Mouse (Mus musculus): ENCODE measurements around the gene Nabp1. TPM values are rescaled to one million over a fixed set of nuclear protein-coding genes. Genes with fewer than 3 reads are reported as not detected.
A peak's percentile ranks its signal among the peaks of the same experiment; 100 is the strongest.

Gene Nabp1
- polyA plus RNA-seq, 1 experiment from 2014 or later = 29.1 TPM

DNA sequence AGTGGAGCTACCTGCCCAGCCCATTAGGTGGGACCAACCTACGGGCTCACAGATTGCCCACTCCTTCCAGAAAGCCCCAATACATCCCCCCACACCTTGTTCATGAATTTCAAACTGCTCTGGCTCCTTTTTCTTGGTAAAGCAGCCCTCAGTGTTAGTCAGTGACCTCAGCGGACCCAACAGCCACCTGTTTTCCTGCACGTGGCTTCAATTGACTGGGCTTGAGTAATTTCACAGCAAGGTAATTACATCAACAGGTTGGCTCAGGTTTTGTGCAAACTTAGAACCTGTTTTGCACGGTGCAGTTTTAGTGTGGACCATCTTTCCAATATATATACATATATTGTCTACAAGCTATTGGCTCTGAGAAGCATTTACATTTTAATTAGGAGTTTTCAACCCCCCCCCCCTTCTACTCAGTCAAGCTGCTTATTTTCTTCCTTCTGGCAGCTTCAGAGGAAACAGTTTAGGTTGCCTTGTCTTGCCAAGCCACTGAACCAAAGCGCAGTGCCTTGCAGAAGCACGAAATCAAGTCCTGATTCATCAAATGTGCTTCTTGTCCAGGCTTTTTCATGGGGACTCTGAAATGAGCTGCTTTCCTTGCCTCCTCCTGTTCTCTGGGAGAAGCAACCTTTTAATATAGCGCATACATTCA is 35.0 kb upstream of the Nabp1 start:
- ATAC-seq (replicated peaks; ENCODE audit: extremely low read depth, insufficient read depth, low FRiP score) = no peak
- 93% methylated on average over 7 of the region's 7 CpGs for WGBS
- Histone ChIP-seq H3K9me3 (replicated peaks; ENCODE audit: control insufficient read depth, low read length) (no peaks in the 10 kb centered on the region), H3K4me2 (ENCODE audit: low read depth, low read length) (no peak overlapping the region), H3K27me3 (ENCODE audit: control insufficient read depth, insufficient read depth, low read length) (no peaks in the 10 kb centered on the region), H3K4me3 (ENCODE audit: low read length) (no peak overlapping the region), H3K4me1 (ENCODE audit: control insufficient read depth, insufficient read depth, low read length) (peaks cover 26% of the 10 kb centered on the region), H3K27ac (ENCODE audit: low read length) (no peak overlapping the region), H3K36me3 (ENCODE audit: control insufficient read depth, insufficient read depth) (no peaks in the 10 kb centered on the region), H3K9ac (ENCODE audit: low read length) (no peak overlapping the region)

- no peak for ATAC-seq (replicated peaks; ENCODE audit: extremely low read depth, insufficient read depth, low FRiP score)
- H3K4me1 ChIP-seq (ENCODE audit: control insufficient read depth, insufficient read depth, low read length) = peaks cover 31% of the 10 kb centered on the region
Observed at GRCm38 (mm10) chr1:51512326-51512725, 34.1 kb upstream of the Nabp1 start.

GRCm38 (mm10) chr1:51509776-51510175 is 31.6 kb upstream of the Nabp1 start:
- Histone ChIP-seq H3K4me2 (ENCODE audit: low read depth, low read length) (no peak overlapping the region), H3K4me1 (ENCODE audit: control insufficient read depth, insufficient read depth, low read length) (peaks cover 23% of the 10 kb centered on the region), H3K27ac (ENCODE audit: low read length) (peak overlapping the region; percentile 75), H3K36me3 (ENCODE audit: control insufficient read depth, insufficient read depth) (no peaks in the 10 kb centered on the region), H3K9ac (ENCODE audit: low read length) (no peak overlapping the region), H3K27me3 (ENCODE audit: control insufficient read depth, insufficient read depth, low read length) (no peaks in the 10 kb centered on the region), H3K9me3 (replicated peaks; ENCODE audit: control insufficient read depth, low read length) (no peaks in the 10 kb centered on the region), H3K4me3 (ENCODE audit: low read length) (no peak overlapping the region)
- ATAC-seq (replicated peaks; ENCODE audit: extremely low read depth, insufficient read depth, low FRiP score) = no peak
- 66% methylated on average over 8 of the region's 8 CpGs for WGBS

More at GRCm38 (mm10) chr1:51512326-51512725, 34.1 kb upstream of the Nabp1 start:
- Histone ChIP-seq H3K27ac (ENCODE audit: low read length) (no peak overlapping the region), H3K9me3 (replicated peaks; ENCODE audit: control insufficient read depth, low read length) (no peaks in the 10 kb centered on the region), H3K4me3 (ENCODE audit: low read length) (no peak overlapping the region), H3K4me2 (ENCODE audit: low read depth, low read length) (no peak overlapping the region), H3K36me3 (ENCODE audit: control insufficient read depth, insufficient read depth) (no peaks in the 10 kb centered on the region), H3K9ac (ENCODE audit: low read length) (no peak overlapping the region), H3K27me3 (ENCODE audit: control insufficient read depth, insufficient read depth, low read length) (no peaks in the 10 kb centered on the region)
- 84% methylated on average over 2 of the region's 2 CpGs for WGBS

GRCm38 (mm10) chr1:51509083-51509482 is 30.9 kb upstream of the Nabp1 start:
- Histone ChIP-seq H3K27me3 (ENCODE audit: control insufficient read depth, insufficient read depth, low read length) (no peaks in the 10 kb centered on the region), H3K36me3 (ENCODE audit: control insufficient read depth, insufficient read depth) (no peaks in the 10 kb centered on the region), H3K4me1 (ENCODE audit: control insufficient read depth, insufficient read depth, low read length) (peaks cover 16% of the 10 kb centered on the region), H3K27ac (ENCODE audit: low read length) (peak overlapping the region; percentile 75), H3K4me3 (ENCODE audit: low read length) (no peak overlapping the region), H3K9me3 (replicated peaks; ENCODE audit: control insufficient read depth, low read length) (no peaks in the 10 kb centered on the region), H3K9ac (ENCODE audit: low read length) (no peak overlapping the region), H3K4me2 (ENCODE audit: low read depth, low read length) (peak overlapping the region; percentile 31; the same call in 1 of the 2 replicates)
- WGBS = 8% methylated on average over 7 of the region's 7 CpGs
- peak; percentile 81 for ATAC-seq (replicated peaks; ENCODE audit: extremely low read depth, insufficient read depth, low FRiP score)

- WGBS = 40% methylated on average over 3 of the region's 3 CpGs
- no peak overlapping the region for H3K4me2 ChIP-seq (ENCODE audit: low read depth, low read length)
- H3K27me3 ChIP-seq (ENCODE audit: control insufficient read depth, insufficient read depth, low read length) = no peaks in the 10 kb centered on the region
- peaks cover 16% of the 10 kb centered on the region; the same call in 1 of the 2 replicates for H3K4me1 ChIP-seq (ENCODE audit: control insufficient read depth, insufficient read depth, low read length)
- no peaks in the 10 kb centered on the region for H3K9me3 ChIP-seq (replicated peaks; ENCODE audit: control insufficient read depth, low read length)
- no peak overlapping the region for H3K9ac ChIP-seq (ENCODE audit: low read length)
- no peak for ATAC-seq (replicated peaks; ENCODE audit: extremely low read depth, insufficient read depth, low FRiP score)
- H3K36me3 ChIP-seq (ENCODE audit: control insufficient read depth, insufficient read depth) = no peaks in the 10 kb centered on the region
- peak overlapping the region; percentile 59 for H3K27ac ChIP-seq (ENCODE audit: low read length)
- no peak overlapping the region for H3K4me3 ChIP-seq (ENCODE audit: low read length)
Observed at GRCm38 (mm10) chr1:51508543-51508942, 30.3 kb upstream of the Nabp1 start.

DNA sequence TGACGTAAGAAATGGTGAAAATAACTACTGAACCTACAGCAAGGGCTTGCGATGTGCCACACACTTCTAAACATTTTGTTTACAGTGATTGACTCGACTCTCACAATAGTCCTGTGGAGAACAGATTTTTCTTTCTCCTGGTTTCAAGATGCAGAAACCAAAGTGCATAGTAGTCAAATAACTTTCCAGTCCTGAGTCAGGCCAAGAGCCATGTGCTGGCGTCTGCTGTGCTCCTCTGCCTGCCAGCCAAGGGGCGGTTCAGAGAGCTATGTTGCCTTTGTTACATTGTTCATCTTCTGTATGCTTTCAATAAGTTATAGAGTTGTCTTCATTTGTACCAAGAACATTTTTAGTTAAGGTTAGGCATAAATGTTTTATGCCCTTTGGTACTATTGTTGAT is 29.2 kb upstream of the Nabp1 start:
- H3K4me1 ChIP-seq (ENCODE audit: control insufficient read depth, insufficient read depth, low read length) = peaks cover 16% of the 10 kb centered on the region; the same call in 1 of the 2 replicates
- H3K4me3 ChIP-seq (ENCODE audit: low read length) = no peak overlapping the region
- no peaks in the 10 kb centered on the region for H3K27me3 ChIP-seq (ENCODE audit: control insufficient read depth, insufficient read depth, low read length)
- H3K4me2 ChIP-seq (ENCODE audit: low read depth, low read length) = no peak overlapping the region
- H3K9me3 ChIP-seq (replicated peaks; ENCODE audit: control insufficient read depth, low read length) = no peaks in the 10 kb centered on the region
- peak overlapping the region; percentile 30; the same call in 1 of the 2 replicates for H3K27ac ChIP-seq (ENCODE audit: low read length)
- WGBS = 72% methylated on average over 5 of the region's 5 CpGs
- H3K36me3 ChIP-seq (ENCODE audit: control insufficient read depth, insufficient read depth) = no peaks in the 10 kb centered on the region
- no peak overlapping the region for H3K9ac ChIP-seq (ENCODE audit: low read length)
- no peak for ATAC-seq (replicated peaks; ENCODE audit: extremely low read depth, insufficient read depth, low FRiP score)

DNA sequence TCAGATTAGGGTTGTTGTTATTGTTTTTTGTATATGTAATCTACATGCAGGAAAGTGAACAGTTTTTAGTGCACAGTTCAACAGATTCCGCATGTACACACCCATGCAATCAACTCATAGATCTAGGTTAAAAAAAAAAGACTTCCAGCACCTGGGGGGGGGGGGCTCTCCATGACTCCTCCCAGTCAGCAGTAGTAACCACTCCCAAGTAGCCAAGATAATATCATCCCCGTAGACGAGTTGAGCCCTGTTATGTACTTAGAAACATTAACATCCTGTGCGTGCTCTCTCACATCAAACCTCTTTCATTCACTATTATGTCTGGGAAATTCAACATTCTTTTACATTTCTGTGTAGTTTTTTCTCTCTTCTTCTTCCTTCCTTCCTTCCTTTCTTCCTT is 28.0 kb upstream of the Nabp1 start:
- no peak for ATAC-seq (replicated peaks; ENCODE audit: extremely low read depth, insufficient read depth, low FRiP score)
- Histone ChIP-seq H3K4me2 (ENCODE audit: low read depth, low read length) (no peak overlapping the region), H3K9me3 (replicated peaks; ENCODE audit: control insufficient read depth, low read length) (no peaks in the 10 kb centered on the region), H3K27me3 (ENCODE audit: control insufficient read depth, insufficient read depth, low read length) (no peaks in the 10 kb centered on the region), H3K27ac (ENCODE audit: low read length) (no peak overlapping the region), H3K4me3 (ENCODE audit: low read length) (no peak overlapping the region), H3K4me1 (ENCODE audit: control insufficient read depth, insufficient read depth, low read length) (peaks cover 16% of the 10 kb centered on the region; the same call in 1 of the 2 replicates), H3K36me3 (ENCODE audit: control insufficient read depth, insufficient read depth) (no peaks in the 10 kb centered on the region), H3K9ac (ENCODE audit: low read length) (no peak overlapping the region)
- WGBS = 69% methylated on average over 4 of the region's 4 CpGs

DNA sequence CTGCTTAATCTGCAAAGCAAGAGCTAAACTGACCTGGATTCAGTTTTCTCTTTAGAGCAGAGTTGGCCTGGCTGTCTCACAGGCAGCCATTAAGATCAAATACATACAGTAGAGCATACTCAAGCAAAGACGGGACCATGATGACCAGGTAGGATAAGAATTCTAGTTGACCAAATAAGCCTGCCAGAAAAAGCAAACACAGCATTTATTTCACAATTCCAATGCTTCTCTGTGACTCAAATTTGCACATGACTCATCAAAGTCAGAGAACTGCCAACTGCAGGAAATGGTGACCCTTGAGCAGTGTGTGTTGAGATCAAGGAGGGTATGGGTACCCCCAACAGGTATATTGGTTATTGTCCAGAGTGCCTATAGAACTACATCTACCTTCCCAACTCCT is 27.4 kb upstream of the Nabp1 start:
- Histone ChIP-seq H3K36me3 (ENCODE audit: control insufficient read depth, insufficient read depth) (no peaks in the 10 kb centered on the region), H3K9me3 (replicated peaks; ENCODE audit: control insufficient read depth, low read length) (no peaks in the 10 kb centered on the region), H3K4me1 (ENCODE audit: control insufficient read depth, insufficient read depth, low read length) (peaks cover 16% of the 10 kb centered on the region; the same call in 1 of the 2 replicates)

GRCm38 (mm10) chr1:51503055-51503454 is 24.8 kb upstream of the Nabp1 start:
- H3K4me3 ChIP-seq (ENCODE audit: low read length) = no peak overlapping the region
- no peak for ATAC-seq (replicated peaks; ENCODE audit: extremely low read depth, insufficient read depth, low FRiP score)
- no peaks in the 10 kb centered on the region for H3K36me3 ChIP-seq (ENCODE audit: control insufficient read depth, insufficient read depth)
- H3K4me1 ChIP-seq (ENCODE audit: control insufficient read depth, insufficient read depth, low read length) = peaks cover 7% of the 10 kb centered on the region; the same call in 1 of the 2 replicates
- H3K9me3 ChIP-seq (replicated peaks; ENCODE audit: control insufficient read depth, low read length) = no peaks in the 10 kb centered on the region
- H3K27ac ChIP-seq (ENCODE audit: low read length) = no peak overlapping the region
- H3K4me2 ChIP-seq (ENCODE audit: low read depth, low read length) = no peak overlapping the region
- no peaks in the 10 kb centered on the region for H3K27me3 ChIP-seq (ENCODE audit: control insufficient read depth, insufficient read depth, low read length)
- 71% methylated on average over 2 of the region's 2 CpGs for WGBS
- no peak overlapping the region for H3K9ac ChIP-seq (ENCODE audit: low read length)

More for the DNA sequence above, 27.4 kb upstream of the Nabp1 start:
- no peak overlapping the region for H3K27ac ChIP-seq (ENCODE audit: low read length)
- H3K4me2 ChIP-seq (ENCODE audit: low read depth, low read length) = no peak overlapping the region
- H3K27me3 ChIP-seq (ENCODE audit: control insufficient read depth, insufficient read depth, low read length) = no peaks in the 10 kb centered on the region
- no peak for ATAC-seq (replicated peaks; ENCODE audit: extremely low read depth, insufficient read depth, low FRiP score)
- 75% methylated on average over 1 of the region's 1 CpGs for WGBS
- no peak overlapping the region for H3K4me3 ChIP-seq (ENCODE audit: low read length)
- no peak overlapping the region for H3K9ac ChIP-seq (ENCODE audit: low read length)
